Mouse (Mus musculus): ENCODE data around the gene Fut7. TPM values are rescaled to one million over a fixed set of nuclear protein-coding genes. Genes with fewer than 3 reads are reported as not detected.
A peak's percentile ranks its signal among the peaks of the same experiment; 100 is the strongest.
"Not testable (repeated sequence)": the region's sequence is repeated elsewhere in the genome, so short reads cannot be mapped to it uniquely, and the experiment has no call there.

Fut7 gene
- polyA plus RNA-seq, 1 experiment from 2014 or later, result 1.2 TPM

GRCm38 (mm10) chr2:25399051-25399450 lies 24.0 kb upstream of the Fut7 start, which contains the start of gene Npdc1:
Npdc1 (plus strand) TSS chr2:25399351.
- Histone ChIP-seq H3K27me3 (peaks cover 100% of the 10 kb centered on the region), H3K4me2 (no peak within 1 kb of the TSS), H3K4me1 (replicated peaks) (peaks cover 19% of the 10 kb centered on the region), H3K9ac (no peak within 1 kb of the TSS), H3K27ac (replicated peaks) (no peak within 1 kb of the TSS), H3K9me3 (replicated peaks) (no peaks in the 10 kb centered on the region), H3K4me3 (replicated peaks) (no peak within 1 kb of the TSS), H3K36me3 (replicated peaks) (no peaks in the 10 kb centered on the region)
- WGBS (ENCODE audit: insufficient replicate concordance), result 41% methylated on average over 8 of the region's 8 CpGs
- ATAC-seq (ENCODE audit: insufficient read depth), result no peak

GRCm38 (mm10) chr2:25400291-25400690 lies 22.8 kb upstream of the Fut7 start:
- H3K27ac ChIP-seq (replicated peaks), result no peak overlapping the region
- ATAC-seq (ENCODE audit: insufficient read depth), result no peak
- H3K4me1 ChIP-seq (replicated peaks), result peaks cover 19% of the 10 kb centered on the region
- no peak overlapping the region for H3K4me3 ChIP-seq (replicated peaks)
- H3K36me3 ChIP-seq (replicated peaks), result no peaks in the 10 kb centered on the region
- peaks cover 99% of the 10 kb centered on the region for H3K27me3 ChIP-seq
- H3K4me2 ChIP-seq, result peak overlapping the region; percentile 33; the same call in 1 of the 2 replicates
- H3K9me3 ChIP-seq (replicated peaks), result no peaks in the 10 kb centered on the region
- H3K9ac ChIP-seq, result no peak overlapping the region
- WGBS (ENCODE audit: insufficient replicate concordance), result 22% methylated on average over 16 of the region's 16 CpGs

- no peaks in the 10 kb centered on the region for H3K9me3 ChIP-seq (replicated peaks)
- no peak overlapping the region for H3K9ac ChIP-seq
- H3K4me1 ChIP-seq (replicated peaks), result peaks cover 16% of the 10 kb centered on the region
- H3K4me3 ChIP-seq (replicated peaks), result no peak overlapping the region
- peaks cover 99% of the 10 kb centered on the region for H3K27me3 ChIP-seq
- no peak overlapping the region for H3K27ac ChIP-seq (replicated peaks)
- no peak for ATAC-seq (ENCODE audit: insufficient read depth)
- no peaks in the 10 kb centered on the region for H3K36me3 ChIP-seq (replicated peaks)
- H3K4me2 ChIP-seq, result peak overlapping the region; percentile 33; the same call in 1 of the 2 replicates
- WGBS (ENCODE audit: insufficient replicate concordance), result 4% methylated on average over 17 of the region's 17 CpGs
These were observed 22.3 kb upstream of the Fut7 start for GRCm38 (mm10) chr2:25400764-25401163.

- no peak; the same call in 1 of the 2 replicates for ATAC-seq (ENCODE audit: insufficient read depth)
- Histone ChIP-seq H3K4me1 (replicated peaks) (peaks cover 9% of the 10 kb centered on the region), H3K9me3 (replicated peaks) (no peaks in the 10 kb centered on the region), H3K27me3 (peaks cover 98% of the 10 kb centered on the region), H3K4me2 (peak overlapping the region; percentile 57), H3K9ac (no peak overlapping the region), H3K4me3 (replicated peaks) (peak overlapping the region; percentile 47), H3K27ac (replicated peaks) (no peak overlapping the region), H3K36me3 (replicated peaks) (no peaks in the 10 kb centered on the region)
- WGBS (ENCODE audit: insufficient replicate concordance), result 2% methylated on average over 13 of the region's 13 CpGs
These were observed 20.6 kb upstream of the Fut7 start for GRCm38 (mm10) chr2:25402377-25402971.

GRCm38 (mm10) chr2:25402972-25403601 lies 20.0 kb upstream of the Fut7 start:
- WGBS (ENCODE audit: insufficient replicate concordance), result 4% methylated on average over 54 of the region's 54 CpGs
- Histone ChIP-seq H3K27me3 (peaks cover 94% of the 10 kb centered on the region), H3K4me3 (replicated peaks) (peak overlapping the region; percentile 47), H3K36me3 (replicated peaks) (no peaks in the 10 kb centered on the region), H3K9me3 (replicated peaks) (no peaks in the 10 kb centered on the region), H3K4me2 (peak overlapping the region; percentile 57), H3K4me1 (replicated peaks) (peaks cover 9% of the 10 kb centered on the region), H3K9ac (0 out of 2 replicates have a peak overlapping the region, but pooled peaks have one; percentile 12), H3K27ac (replicated peaks) (no peak overlapping the region)
- no peak for ATAC-seq (ENCODE audit: insufficient read depth)

GRCm38 (mm10) chr2:25403994-25404393 lies 19.1 kb upstream of the Fut7 start:
- H3K4me1 ChIP-seq (replicated peaks), result peaks cover 9% of the 10 kb centered on the region
- no peaks in the 10 kb centered on the region for H3K9me3 ChIP-seq (replicated peaks)
- H3K27me3 ChIP-seq, result peaks cover 91% of the 10 kb centered on the region
- no peaks in the 10 kb centered on the region for H3K36me3 ChIP-seq (replicated peaks)
- H3K9ac ChIP-seq, result no peak overlapping the region
- ATAC-seq (ENCODE audit: insufficient read depth), result no peak
- WGBS (ENCODE audit: insufficient replicate concordance), result 47% methylated on average over 4 of the region's 4 CpGs
- H3K27ac ChIP-seq (replicated peaks), result no peak overlapping the region
- H3K4me2 ChIP-seq, result no peak overlapping the region
- no peak overlapping the region for H3K4me3 ChIP-seq (replicated peaks)

- Histone ChIP-seq H3K4me1 (replicated peaks) (no peaks in the 10 kb centered on the region), H3K27me3 (peaks cover 44% of the 10 kb centered on the region), H3K4me3 (replicated peaks) (no peak overlapping the region), H3K9ac (no peak overlapping the region), H3K36me3 (replicated peaks) (no peaks in the 10 kb centered on the region), H3K4me2 (no peak overlapping the region), H3K27ac (replicated peaks) (no peak overlapping the region), H3K9me3 (replicated peaks) (no peaks in the 10 kb centered on the region)
- no peak for ATAC-seq (ENCODE audit: insufficient read depth)
- WGBS (ENCODE audit: insufficient replicate concordance), result 69% methylated on average over 10 of the region's 10 CpGs
These were observed 14.2 kb upstream of the Fut7 start for GRCm38 (mm10) chr2:25408908-25409307.

- not testable (repeated sequence) for H3K4me1 ChIP-seq (replicated peaks); ATAC-seq (ENCODE audit: insufficient read depth); H3K27ac ChIP-seq (replicated peaks); H3K27me3 ChIP-seq; H3K36me3 ChIP-seq (replicated peaks); H3K9ac ChIP-seq; H3K4me2 ChIP-seq; H3K9me3 ChIP-seq (replicated peaks); H3K4me3 ChIP-seq (replicated peaks)
These were observed 9.6 kb upstream of the Fut7 start for GRCm38 (mm10) chr2:25413436-25413835.

- Histone ChIP-seq H3K36me3 (replicated peaks) (no peaks in the 10 kb centered on the region), H3K4me3 (replicated peaks) (no peak overlapping the region), H3K27ac (replicated peaks) (no peak overlapping the region), H3K9me3 (replicated peaks) (no peaks in the 10 kb centered on the region), H3K27me3 (no peaks in the 10 kb centered on the region), H3K9ac (no peak overlapping the region), H3K4me2 (no peak overlapping the region), H3K4me1 (replicated peaks) (no peaks in the 10 kb centered on the region; the same call in 1 of the 2 replicates)
- no peak for ATAC-seq (ENCODE audit: insufficient read depth)
- WGBS (ENCODE audit: insufficient replicate concordance), result 27% methylated on average over 3 of the region's 3 CpGs
These were observed 5.6 kb upstream of the Fut7 start for GRCm38 (mm10) chr2:25417426-25417825.

GRCm38 (mm10) chr2:25421896-25422295 lies 1.2 kb upstream of the Fut7 start:
- no peaks in the 10 kb centered on the region for H3K9me3 ChIP-seq (replicated peaks)
- H3K36me3 ChIP-seq (replicated peaks), result no peaks in the 10 kb centered on the region
- no peak overlapping the region for H3K27ac ChIP-seq (replicated peaks)
- H3K9ac ChIP-seq, result no peak overlapping the region
- H3K4me1 ChIP-seq (replicated peaks), result no peaks in the 10 kb centered on the region; the same call in 1 of the 2 replicates
- H3K4me3 ChIP-seq (replicated peaks), result no peak overlapping the region
- no peak overlapping the region for H3K4me2 ChIP-seq
- WGBS (ENCODE audit: insufficient replicate concordance), result 19% methylated on average over 3 of the region's 3 CpGs
- no peak for ATAC-seq (ENCODE audit: insufficient read depth)
- peaks cover 18% of the 10 kb centered on the region; the same call in 1 of the 2 replicates for H3K27me3 ChIP-seq

GRCm38 (mm10) chr2:25423626-25424025 lies 559 bp downstream of the Fut7 start:
- Histone ChIP-seq H3K4me2 (peak overlapping the region; percentile 15), H3K27me3 (peaks cover 21% of the 10 kb centered on the region), H3K4me1 (replicated peaks) (peaks cover 8% of the 10 kb centered on the region), H3K9ac (no peak overlapping the region), H3K4me3 (replicated peaks) (no peak overlapping the region), H3K27ac (replicated peaks) (0 out of 2 replicates have a peak overlapping the region, but pooled peaks have one; percentile 38), H3K9me3 (replicated peaks) (no peaks in the 10 kb centered on the region), H3K36me3 (replicated peaks) (no peaks in the 10 kb centered on the region)
- no peak for ATAC-seq (ENCODE audit: insufficient read depth)
- WGBS (ENCODE audit: insufficient replicate concordance), result 24% methylated on average over 1 of the region's 1 CpGs

Data from liver, embryonic 15.5 days (tissue).